Mouse (Mus musculus) cerebellum, adult 2 months (tissue): Measurements from ENCODE around the gene Dmp1.

Experiments used
- CTCF ChIP-seq: fragments of 200-500 bp; IDR thresholded peaks from 2 replicates; pipeline ENCODE4 v1.5.1; 2011; ENCODE audit warnings: low read depth, mild to moderate bottlenecking, control low read depth, low read length, moderate library complexity, borderline replicate concordance; ENCODE audit not compliant: insufficient read depth
- POLR2A ChIP-seq: fragments of 200-500 bp; IDR thresholded peaks from 2 replicates; pipeline ENCODE4 v1.6.1; 2011; ENCODE audit warnings: low read length, control low read depth, borderline replicate concordance; ENCODE audit not compliant: insufficient read depth

DNA sequence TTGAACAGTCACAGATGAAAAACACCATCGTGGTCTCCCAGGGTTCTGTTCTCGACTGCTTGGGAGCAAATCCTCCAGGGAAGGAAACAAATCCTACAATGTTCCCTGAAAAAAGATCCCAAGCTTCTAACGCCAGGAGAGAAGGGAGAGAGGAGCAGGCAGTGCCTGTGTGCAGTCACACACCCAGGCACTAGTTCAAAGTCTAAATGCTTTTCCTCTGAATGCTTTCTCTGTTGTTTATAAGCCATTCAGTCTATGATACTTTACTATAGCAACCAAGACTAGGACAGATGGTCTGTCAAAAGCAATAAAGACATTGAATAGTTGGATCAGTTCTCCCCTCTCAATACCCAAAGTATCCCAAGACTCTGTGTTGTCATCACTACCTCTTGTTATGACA, 15.1 kb upstream of the Dmp1 start:
- no peak for TF ChIP-seq POLR2A
- TF ChIP-seq CTCF: no peak
